Mouse (Mus musculus): ENCODE measurements around the gene Wee2. TPM values are rescaled to one million over a fixed set of nuclear protein-coding genes. Genes with fewer than 3 reads are reported as not detected.

Wee2 gene
- total RNA-seq, 1 experiment from 2014 or later: not detected

DNA sequence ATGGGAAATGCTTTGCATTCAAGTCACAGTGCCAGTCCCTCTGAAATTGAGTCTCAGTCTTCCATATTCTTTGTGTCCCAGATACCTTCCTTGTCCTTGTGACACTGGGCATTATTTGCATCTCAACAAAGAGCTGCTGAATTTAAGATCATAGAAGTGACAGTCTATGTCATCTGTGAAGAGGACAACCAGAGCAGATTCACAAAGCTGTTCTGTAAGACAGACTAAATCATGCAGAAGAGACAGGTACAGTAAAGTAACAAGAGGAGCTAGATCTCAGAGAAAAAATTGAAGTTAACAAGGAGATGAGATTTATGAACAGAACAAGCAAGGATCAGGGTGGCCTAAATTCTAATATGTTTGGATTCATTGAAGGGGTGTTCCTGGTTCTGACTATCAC is 52.0 kb downstream of the Wee2 start, which contains the start of gene Tas2r137:
TSS of gene Tas2r137 (plus strand) at position 301 of the 400 bp plus-strand sequence.
- ATAC-seq (replicated peaks in 1 of 2; ENCODE audit: insufficient read depth in 1 of 2, low FRiP score in 2 of 2, low TSS enrichment in 1 of 2, low read depth in 1 of 2, poor library complexity in 2 of 2, severe bottlenecking in 2 of 2): no peak

DNA sequence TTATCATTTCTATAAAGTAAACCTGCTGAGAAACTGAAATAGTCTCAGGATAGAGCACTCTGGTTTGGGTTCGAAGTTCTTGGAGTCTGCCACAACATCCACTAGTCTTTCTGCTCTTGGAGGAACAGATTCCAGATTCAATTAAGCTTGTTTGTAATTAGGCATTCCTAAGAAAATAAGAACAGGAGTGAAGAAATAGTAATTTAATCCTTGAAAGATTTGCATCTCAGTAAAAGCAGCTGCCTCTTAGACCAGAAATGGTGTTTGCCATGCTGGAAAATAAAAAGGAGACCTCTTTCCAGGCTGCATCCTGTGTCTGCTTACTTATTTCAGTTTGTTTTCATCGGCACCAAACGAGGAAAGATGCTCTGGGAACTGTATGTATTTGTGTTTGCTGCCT is 54.3 kb downstream of the Wee2 start, which contains the start of gene Tas2r108:
TSS of gene Tas2r108 (plus strand) at position 301 of the 400 bp plus-strand sequence.
- ATAC-seq (replicated peaks in 1 of 2; ENCODE audit: insufficient read depth in 1 of 2, low FRiP score in 2 of 2, low TSS enrichment in 1 of 2, low read depth in 1 of 2, poor library complexity in 2 of 2, severe bottlenecking in 2 of 2): no peak

Other genes starting within 250 kb of the Wee2 start
- 37.0 and 44.5 TPM in 2 replicates for gene Agk, start 113.9 kb upstream of the Wee2 start, total RNA-seq (2017)
- gene E330009J07Rik, start 3.0 kb upstream of the Wee2 start, total RNA-seq (2017): 8.0 and 12.4 TPM in 2 replicates
- 134 and 145 TPM in 2 replicates for gene Ssbp1, start 32.3 kb downstream of the Wee2 start, total RNA-seq (2017)
- gene Tas2r137, start 52.1 kb downstream of the Wee2 start, total RNA-seq (2017): 1.1 TPM in 1 of 2 replicates, not detected in the other
- gene Tas2r108, start 54.4 kb downstream of the Wee2 start, total RNA-seq (2017): not detected in 2 replicates
- gene Prss37, start 80.4 kb downstream of the Wee2 start, total RNA-seq (2017): not detected in 2 replicates
- gene Olfr461, start 116.0 kb downstream of the Wee2 start, total RNA-seq (2017): not detected in 2 replicates
- not detected in 2 replicates for gene Olfr460, start 130.4 kb downstream of the Wee2 start, total RNA-seq (2017)
- gene Clec5a, start 146.7 kb downstream of the Wee2 start, total RNA-seq (2017): 13.3 and 33.6 TPM in 2 replicates
- gene Tas2r138, start 174.2 kb downstream of the Wee2 start, total RNA-seq (2017): not detected in 2 replicates
- 3.2 and 13.6 TPM in 2 replicates for gene Mgam, start 189.7 kb downstream of the Wee2 start, total RNA-seq (2017)

Measured in hematopoietic stem cell, adult 5-6 weeks (primary cell).